Mouse (Mus musculus): Measurements from ENCODE around the gene Dennd1b. TPM values are rescaled to one million over a fixed set of nuclear protein-coding genes. Genes with fewer than 3 reads are reported as not detected.

Gene Dennd1b
- polyA plus RNA-seq, 1 experiment from 2014 or later: 12.6 TPM

DNA sequence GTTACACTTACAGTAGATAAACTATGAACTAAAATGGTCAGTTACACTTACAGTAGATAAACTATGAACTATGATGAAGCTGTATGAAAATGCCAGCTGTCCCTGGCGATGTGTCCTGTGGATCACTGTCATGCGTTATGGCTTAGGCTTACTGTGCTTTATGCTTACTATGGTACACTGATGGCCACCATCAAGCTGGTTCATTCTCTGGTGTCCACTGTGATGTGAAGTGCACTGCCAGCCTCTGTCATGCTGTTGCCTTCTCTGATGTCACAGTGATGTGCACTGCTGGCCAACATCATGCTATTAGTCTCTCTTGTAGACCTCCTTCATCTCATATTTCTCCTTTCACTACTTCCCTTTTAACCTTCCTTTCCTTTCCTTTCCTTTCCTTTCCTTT lies 33.4 kb downstream of the Dennd1b start:
- H3K27ac ChIP-seq (ENCODE audit: low read length): no peak overlapping the region
- ATAC-seq: no peak
- TF ChIP-seq EP300 (IDR thresholded peaks at IDR 0.05) (no peak), CTCF (IDR thresholded peaks at IDR 0.05) (no peak)
- no peak overlapping the region for H3K4me2 ChIP-seq (replicated peaks; ENCODE audit: low read depth, low read length)
- H3K4me3 ChIP-seq (ENCODE audit: low read depth, low read length): no peak overlapping the region
- H3K27me3 ChIP-seq (replicated peaks; ENCODE audit: insufficient read depth, low read length): no peaks in the 10 kb centered on the region
- 87% methylated on average over 2 of the region's 2 CpGs for WGBS
- DNase-seq (ENCODE audit: low spot score): no peak
- no peaks in the 10 kb centered on the region for H3K9me3 ChIP-seq (ENCODE audit: low read length)
- no peaks in the 10 kb centered on the region for H3K36me3 ChIP-seq (ENCODE audit: insufficient read depth, low read length)
- no peaks in the 10 kb centered on the region for H3K4me1 ChIP-seq (ENCODE audit: insufficient read depth, low read depth, low read length)
- no peak overlapping the region for H3K9ac ChIP-seq (replicated peaks; ENCODE audit: low read depth)

DNA sequence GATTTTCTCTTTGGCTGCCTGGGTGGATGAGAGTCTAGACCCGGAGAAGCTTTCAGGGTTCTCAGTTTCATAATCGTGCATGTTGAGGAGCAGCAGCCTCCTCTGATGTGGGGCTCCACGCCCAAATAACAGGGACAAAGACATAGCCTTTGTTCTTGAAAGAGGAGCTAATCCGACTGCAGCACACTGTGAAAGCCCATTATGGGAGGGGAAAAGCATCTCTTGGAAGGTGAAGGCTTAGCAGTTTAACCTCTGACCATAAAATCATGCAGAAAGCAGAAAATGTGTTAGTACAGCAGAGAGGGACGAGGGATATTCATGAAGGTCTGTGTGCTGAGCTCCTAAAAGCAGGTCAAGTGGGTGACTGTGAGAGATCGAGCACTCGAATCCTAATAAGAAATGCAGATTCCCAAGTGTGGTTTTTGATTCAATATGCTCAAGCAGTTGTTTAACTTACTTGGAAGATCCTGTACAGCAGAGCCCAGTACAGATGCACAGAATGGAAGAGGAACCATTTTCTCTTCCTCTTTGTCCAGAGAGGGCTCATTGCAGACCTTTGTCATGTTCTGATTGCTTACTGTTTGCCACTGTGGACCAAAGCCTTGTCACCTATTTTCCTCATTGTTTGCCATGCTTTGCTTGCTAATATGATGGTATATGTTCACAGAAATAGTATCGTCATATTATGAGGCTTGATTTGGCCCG lies 37.6 kb downstream of the Dennd1b start:
- DNase-seq (ENCODE audit: low spot score) (no peak), ATAC-seq (no peak)
- WGBS: 58% methylated on average over 9 of the region's 9 CpGs
- TF ChIP-seq CTCF (IDR thresholded peaks at IDR 0.05) (no peak), EP300 (IDR thresholded peaks at IDR 0.05) (no peak)
- H3K27ac ChIP-seq (ENCODE audit: low read length): no peak overlapping the region
- H3K27me3 ChIP-seq (replicated peaks; ENCODE audit: insufficient read depth, low read length): no peaks in the 10 kb centered on the region
- H3K4me2 ChIP-seq (replicated peaks; ENCODE audit: low read depth, low read length): no peak overlapping the region
- H3K36me3 ChIP-seq (ENCODE audit: insufficient read depth, low read length): no peaks in the 10 kb centered on the region
- H3K9me3 ChIP-seq (ENCODE audit: low read length): no peaks in the 10 kb centered on the region
- H3K4me3 ChIP-seq (ENCODE audit: low read depth, low read length): no peak overlapping the region
- no peaks in the 10 kb centered on the region for H3K4me1 ChIP-seq (ENCODE audit: insufficient read depth, low read depth, low read length)
- no peak overlapping the region for H3K9ac ChIP-seq (replicated peaks; ENCODE audit: low read depth)

DNA sequence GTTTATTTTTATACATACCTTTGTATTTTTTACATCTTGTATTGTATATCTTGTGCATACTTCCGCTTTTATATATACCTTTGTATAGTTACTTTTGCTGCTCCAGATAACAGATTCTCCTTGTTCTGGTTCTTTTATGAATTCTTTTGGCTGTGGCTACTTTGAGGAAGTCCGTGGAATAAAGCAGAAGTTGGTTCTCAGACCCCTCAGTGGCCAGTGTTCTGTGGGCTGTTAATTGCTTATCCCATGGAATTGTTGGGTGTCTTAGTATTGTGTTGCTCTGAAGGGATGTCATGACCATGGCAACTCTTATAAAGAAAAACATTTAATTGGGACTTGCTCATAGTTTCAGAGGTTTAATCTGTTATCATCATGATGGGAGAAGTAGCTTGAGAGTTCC lies 40.3 kb downstream of the Dennd1b start:
- no peaks in the 10 kb centered on the region for H3K27me3 ChIP-seq (replicated peaks; ENCODE audit: insufficient read depth, low read length)
- no peak overlapping the region for H3K9ac ChIP-seq (replicated peaks; ENCODE audit: low read depth)
- DNase-seq (ENCODE audit: low spot score) (no peak), ATAC-seq (no peak)
- TF ChIP-seq EP300 (IDR thresholded peaks at IDR 0.05) (no peak), CTCF (IDR thresholded peaks at IDR 0.05) (no peak)
- H3K27ac ChIP-seq (ENCODE audit: low read length): no peak overlapping the region
- 83% methylated on average over 2 of the region's 2 CpGs for WGBS
- no peaks in the 10 kb centered on the region for H3K36me3 ChIP-seq (ENCODE audit: insufficient read depth, low read length)
- H3K4me3 ChIP-seq (ENCODE audit: low read depth, low read length): no peak overlapping the region
- no peak overlapping the region for H3K4me2 ChIP-seq (replicated peaks; ENCODE audit: low read depth, low read length)
- no peaks in the 10 kb centered on the region for H3K4me1 ChIP-seq (ENCODE audit: insufficient read depth, low read depth, low read length)
- H3K9me3 ChIP-seq (ENCODE audit: low read length): no peaks in the 10 kb centered on the region

DNA sequence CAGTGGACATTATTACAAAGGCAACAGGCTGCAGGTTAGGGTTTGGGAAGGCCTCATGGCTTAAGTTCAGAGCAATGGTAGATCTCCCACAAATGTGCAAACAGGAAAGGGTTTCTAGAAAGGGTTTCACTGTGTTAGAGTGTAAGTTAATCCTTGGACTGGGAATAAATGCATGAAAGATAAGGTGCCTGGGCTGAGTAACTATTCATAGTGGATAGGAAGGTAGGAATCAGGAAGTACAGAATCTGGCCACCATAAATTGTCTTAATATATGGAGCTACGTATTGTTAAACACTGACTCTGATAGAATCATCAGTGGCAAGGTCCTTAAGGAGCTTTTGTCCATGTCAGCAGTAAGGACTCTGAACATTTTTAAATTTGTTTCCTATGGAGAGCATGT lies 42.8 kb downstream of the Dennd1b start:
- no peak for TF ChIP-seq CTCF (IDR thresholded peaks at IDR 0.05)
- TF ChIP-seq EP300 (IDR thresholded peaks at IDR 0.05): no peak

DNA sequence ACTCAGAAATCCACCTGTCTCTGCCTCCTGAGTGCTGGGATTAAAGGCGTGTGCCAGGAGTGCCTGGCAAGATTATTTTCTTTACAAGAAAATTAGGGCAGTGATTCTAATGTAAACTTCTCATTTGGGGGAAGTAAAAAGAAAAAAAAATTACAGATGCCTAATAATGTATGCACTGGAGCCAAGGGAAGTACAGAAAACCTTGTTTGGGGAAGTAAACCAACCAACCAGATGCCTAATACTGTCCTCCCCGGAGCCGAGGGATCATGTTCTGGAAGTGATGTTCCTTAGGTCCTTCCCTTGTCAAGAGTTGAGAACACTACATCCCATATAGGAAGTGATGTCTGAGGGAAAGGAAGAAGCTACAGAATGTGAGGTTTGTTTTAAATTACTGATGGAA lies 44.2 kb downstream of the Dennd1b start:
- no peak overlapping the region for H3K9ac ChIP-seq (replicated peaks; ENCODE audit: low read depth)
- no peak overlapping the region for H3K4me2 ChIP-seq (replicated peaks; ENCODE audit: low read depth, low read length)
- ATAC-seq (no peak), DNase-seq (ENCODE audit: low spot score) (no peak)
- 84% methylated on average over 3 of the region's 3 CpGs for whole genome bisulfite sequencing
- no peak overlapping the region for H3K27ac ChIP-seq (ENCODE audit: low read length)
- no peaks in the 10 kb centered on the region for H3K4me1 ChIP-seq (ENCODE audit: insufficient read depth, low read depth, low read length)
- no peaks in the 10 kb centered on the region for H3K36me3 ChIP-seq (ENCODE audit: insufficient read depth, low read length)
- H3K4me3 ChIP-seq (ENCODE audit: low read depth, low read length): no peak overlapping the region
- H3K9me3 ChIP-seq (ENCODE audit: low read length): no peaks in the 10 kb centered on the region
- H3K27me3 ChIP-seq (replicated peaks; ENCODE audit: insufficient read depth, low read length): no peaks in the 10 kb centered on the region
- TF ChIP-seq CTCF (IDR thresholded peaks at IDR 0.05): no peak
- no peak for TF ChIP-seq EP300 (IDR thresholded peaks at IDR 0.05)

More for the DNA sequence above, 42.8 kb downstream of the Dennd1b start:
- Histone ChIP-seq H3K27ac (ENCODE audit: low read length) (no peak overlapping the region), H3K36me3 (ENCODE audit: insufficient read depth, low read length) (no peaks in the 10 kb centered on the region), H3K4me2 (replicated peaks; ENCODE audit: low read depth, low read length) (no peak overlapping the region), H3K9ac (replicated peaks; ENCODE audit: low read depth) (no peak overlapping the region), H3K4me1 (ENCODE audit: insufficient read depth, low read depth, low read length) (no peaks in the 10 kb centered on the region), H3K9me3 (ENCODE audit: low read length) (no peaks in the 10 kb centered on the region), H3K27me3 (replicated peaks; ENCODE audit: insufficient read depth, low read length) (no peaks in the 10 kb centered on the region), H3K4me3 (ENCODE audit: low read depth, low read length) (no peak overlapping the region)
- DNase-seq (ENCODE audit: low spot score) (no peak), ATAC-seq (no peak)
- WGBS: 94% methylated on average over 1 of the region's 1 CpGs

DNA sequence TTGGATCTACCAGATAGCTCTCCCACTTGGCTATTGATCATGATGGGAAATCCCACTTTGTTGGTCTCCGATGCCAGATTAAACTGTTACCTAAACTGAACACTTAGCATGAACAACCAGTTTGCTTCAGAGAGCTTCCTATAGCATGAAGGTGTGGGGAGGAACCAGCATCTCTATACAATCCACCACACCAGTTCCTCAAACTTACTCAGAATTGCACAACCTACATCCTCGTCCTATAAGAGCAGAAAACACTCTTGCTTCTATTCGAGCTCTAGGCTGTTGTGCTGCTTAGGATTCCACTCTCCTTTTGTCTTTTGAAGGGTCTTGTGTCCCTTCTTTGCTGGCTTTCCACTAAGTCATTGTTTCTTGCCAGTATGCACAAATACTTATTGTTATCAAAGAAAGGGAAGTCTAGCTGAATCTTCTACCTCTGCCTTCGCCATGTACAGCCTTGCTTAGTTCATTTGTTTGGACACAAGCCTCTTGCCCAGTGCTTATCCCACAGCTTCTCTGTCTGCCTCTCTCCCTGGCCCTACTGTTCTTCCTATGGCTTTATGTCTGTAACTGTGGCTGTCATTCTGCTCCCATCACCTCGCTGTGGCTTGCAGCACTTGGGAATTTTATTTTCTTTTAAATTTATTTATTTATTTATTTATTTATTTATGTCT lies 52.0 kb downstream of the Dennd1b start:
- ATAC-seq: no peak
- no peak overlapping the region for H3K9ac ChIP-seq (replicated peaks; ENCODE audit: low read depth)
- TF ChIP-seq EP300 (IDR thresholded peaks at IDR 0.05) (no peak), CTCF (IDR thresholded peaks at IDR 0.05) (no peak)
- no peak overlapping the region for H3K4me3 ChIP-seq (ENCODE audit: low read depth, low read length)
- no peaks in the 10 kb centered on the region for H3K27me3 ChIP-seq (replicated peaks; ENCODE audit: insufficient read depth, low read length)
- no peaks in the 10 kb centered on the region for H3K4me1 ChIP-seq (ENCODE audit: insufficient read depth, low read depth, low read length)
- H3K4me2 ChIP-seq (replicated peaks; ENCODE audit: low read depth, low read length): no peak overlapping the region
- no peaks in the 10 kb centered on the region for H3K36me3 ChIP-seq (ENCODE audit: insufficient read depth, low read length)
- H3K27ac ChIP-seq (ENCODE audit: low read length): no peak overlapping the region
- 72% methylated on average over 5 of the region's 5 CpGs for WGBS
- H3K9me3 ChIP-seq (ENCODE audit: low read length): no peaks in the 10 kb centered on the region
- peak; percentile 35 for DNase-seq (ENCODE audit: low spot score)
